Mouse (Mus musculus): ENCODE data around the gene Snd1. TPM values are rescaled to one million over a fixed set of nuclear protein-coding genes. Genes with fewer than 3 reads are reported as not detected.

Snd1 gene
- polyA plus RNA-seq, 1 experiment from 2014 or later = 34.9 TPM

GRCm38 (mm10) chr6:28692659-28693058 lies 217.7 kb downstream of the Snd1 start:
- H3K9me3 ChIP-seq (ENCODE audit: low read length) = no peaks in the 10 kb centered on the region
- DNase-seq = no peak
- H3K27ac ChIP-seq (ENCODE audit: low read depth) = no peak overlapping the region
- no peak for ATAC-seq
- H3K36me3 ChIP-seq (replicated peaks; ENCODE audit: insufficient read depth, low read length) = no peaks in the 10 kb centered on the region
- H3K27me3 ChIP-seq (ENCODE audit: insufficient read depth, low read length) = no peaks in the 10 kb centered on the region
- no peak overlapping the region for H3K4me3 ChIP-seq (ENCODE audit: low read depth, low read length)
- no peak overlapping the region for H3K4me2 ChIP-seq (ENCODE audit: low read depth, low read length)
- no peak overlapping the region for H3K9ac ChIP-seq (replicated peaks)
- H3K4me1 ChIP-seq (ENCODE audit: insufficient read depth) = no peaks in the 10 kb centered on the region
- TF ChIP-seq EP300 (IDR thresholded peaks at IDR 0.05; ENCODE audit: low read depth) = no peak
- no peak for TF ChIP-seq CTCF (IDR thresholded peaks at IDR 0.05; ENCODE audit: low read depth)

GRCm38 (mm10) chr6:28697214-28697613 lies 222.3 kb downstream of the Snd1 start:
- H3K9ac ChIP-seq (replicated peaks) = no peak overlapping the region
- no peaks in the 10 kb centered on the region for H3K27me3 ChIP-seq (ENCODE audit: insufficient read depth, low read length)
- no peaks in the 10 kb centered on the region for H3K9me3 ChIP-seq (ENCODE audit: low read length)
- TF ChIP-seq EP300 (IDR thresholded peaks at IDR 0.05; ENCODE audit: low read depth) = no peak
- TF ChIP-seq CTCF (IDR thresholded peaks at IDR 0.05; ENCODE audit: low read depth) = no peak
- no peaks in the 10 kb centered on the region for H3K36me3 ChIP-seq (replicated peaks; ENCODE audit: insufficient read depth, low read length)
- no peak overlapping the region for H3K27ac ChIP-seq (ENCODE audit: low read depth)
- no peak overlapping the region for H3K4me3 ChIP-seq (ENCODE audit: low read depth, low read length)
- H3K4me1 ChIP-seq (ENCODE audit: insufficient read depth) = no peaks in the 10 kb centered on the region
- H3K4me2 ChIP-seq (ENCODE audit: low read depth, low read length) = no peak overlapping the region
- WGBS (ENCODE audit: insufficient replicate concordance) = 89% methylated on average over 3 of the region's 3 CpGs
- DNase-seq = no peak
- no peak for ATAC-seq

GRCm38 (mm10) chr6:28704612-28705011 lies 229.7 kb downstream of the Snd1 start:
- Histone ChIP-seq H3K27ac (ENCODE audit: low read depth) (no peak overlapping the region), H3K9ac (replicated peaks) (no peak overlapping the region), H3K27me3 (ENCODE audit: insufficient read depth, low read length) (no peaks in the 10 kb centered on the region), H3K9me3 (ENCODE audit: low read length) (no peaks in the 10 kb centered on the region), H3K4me1 (ENCODE audit: insufficient read depth) (peaks cover 14% of the 10 kb centered on the region), H3K36me3 (replicated peaks; ENCODE audit: insufficient read depth, low read length) (peaks cover 10% of the 10 kb centered on the region; the same call in 1 of the 2 replicates), H3K4me2 (ENCODE audit: low read depth, low read length) (no peak overlapping the region), H3K4me3 (ENCODE audit: low read depth, low read length) (no peak overlapping the region)
- WGBS (ENCODE audit: insufficient replicate concordance) = 40% methylated on average over 6 of the region's 6 CpGs
- TF ChIP-seq EP300 (IDR thresholded peaks at IDR 0.05; ENCODE audit: low read depth) (no peak), CTCF (IDR thresholded peaks at IDR 0.05; ENCODE audit: low read depth) (no peak)
- DNase-seq (no peak), ATAC-seq (peak; percentile 22; the same call in 1 of the 2 replicates)

- Histone ChIP-seq H3K27ac (ENCODE audit: low read depth) (no peak overlapping the region), H3K36me3 (replicated peaks; ENCODE audit: insufficient read depth, low read length) (peaks cover 10% of the 10 kb centered on the region; the same call in 1 of the 2 replicates), H3K9ac (replicated peaks) (no peak overlapping the region), H3K4me3 (ENCODE audit: low read depth, low read length) (no peak overlapping the region), H3K4me2 (ENCODE audit: low read depth, low read length) (0 out of 2 replicates have a peak overlapping the region, but pooled peaks have one; percentile 14), H3K9me3 (ENCODE audit: low read length) (no peaks in the 10 kb centered on the region), H3K4me1 (ENCODE audit: insufficient read depth) (peaks cover 20% of the 10 kb centered on the region), H3K27me3 (ENCODE audit: insufficient read depth, low read length) (no peaks in the 10 kb centered on the region)
- DNase-seq (no peak), ATAC-seq (peak; percentile 29)
- no peak for TF ChIP-seq CTCF (IDR thresholded peaks at IDR 0.05; ENCODE audit: low read depth)
- TF ChIP-seq EP300 (IDR thresholded peaks at IDR 0.05; ENCODE audit: low read depth) = peak; percentile 77
- 53% methylated on average over 6 of the region's 6 CpGs for WGBS (ENCODE audit: insufficient replicate concordance)
Measured at GRCm38 (mm10) chr6:28705384-28706107, 230.6 kb downstream of the Snd1 start.

GRCm38 (mm10) chr6:28706108-28706975 lies 231.4 kb downstream of the Snd1 start:
- H3K4me1 ChIP-seq (ENCODE audit: insufficient read depth) = peaks cover 20% of the 10 kb centered on the region
- H3K27me3 ChIP-seq (ENCODE audit: insufficient read depth, low read length) = no peaks in the 10 kb centered on the region
- WGBS (ENCODE audit: insufficient replicate concordance) = 78% methylated on average over 8 of the region's 8 CpGs
- 0 out of 2 replicates have a peak overlapping the region, but pooled peaks have one; percentile 22 for H3K27ac ChIP-seq (ENCODE audit: low read depth)
- H3K9ac ChIP-seq (replicated peaks) = no peak overlapping the region
- TF ChIP-seq CTCF (IDR thresholded peaks at IDR 0.05; ENCODE audit: low read depth) = no peak
- no peak for TF ChIP-seq EP300 (IDR thresholded peaks at IDR 0.05; ENCODE audit: low read depth)
- ATAC-seq = no peak
- DNase-seq = no peak
- no peak overlapping the region for H3K4me2 ChIP-seq (ENCODE audit: low read depth, low read length)
- no peak overlapping the region for H3K4me3 ChIP-seq (ENCODE audit: low read depth, low read length)
- H3K9me3 ChIP-seq (ENCODE audit: low read length) = no peaks in the 10 kb centered on the region
- H3K36me3 ChIP-seq (replicated peaks; ENCODE audit: insufficient read depth, low read length) = peaks cover 10% of the 10 kb centered on the region; the same call in 1 of the 2 replicates

GRCm38 (mm10) chr6:28706976-28707592 lies 232.1 kb downstream of the Snd1 start:
- WGBS (ENCODE audit: insufficient replicate concordance) = 55% methylated on average over 12 of the region's 12 CpGs
- peak; percentile 36 for DNase-seq

More at GRCm38 (mm10) chr6:28706976-28707592, 232.1 kb downstream of the Snd1 start:
- H3K4me3 ChIP-seq (ENCODE audit: low read depth, low read length) = no peak overlapping the region
- H3K4me1 ChIP-seq (ENCODE audit: insufficient read depth) = peaks cover 20% of the 10 kb centered on the region
- no peak overlapping the region for H3K4me2 ChIP-seq (ENCODE audit: low read depth, low read length)
- 0 out of 2 replicates have a peak overlapping the region, but pooled peaks have one; percentile 22 for H3K27ac ChIP-seq (ENCODE audit: low read depth)
- H3K27me3 ChIP-seq (ENCODE audit: insufficient read depth, low read length) = no peaks in the 10 kb centered on the region
- H3K9me3 ChIP-seq (ENCODE audit: low read length) = no peaks in the 10 kb centered on the region
- peaks cover 10% of the 10 kb centered on the region; the same call in 1 of the 2 replicates for H3K36me3 ChIP-seq (replicated peaks; ENCODE audit: insufficient read depth, low read length)
- no peak overlapping the region for H3K9ac ChIP-seq (replicated peaks)
- ATAC-seq = peak; percentile 86
- TF ChIP-seq CTCF (IDR thresholded peaks at IDR 0.05; ENCODE audit: low read depth) = no peak
- peak; percentile 88 for TF ChIP-seq EP300 (IDR thresholded peaks at IDR 0.05; ENCODE audit: low read depth)

All from liver, postnatal 0 days (tissue).